Mouse (Mus musculus): Measurements from ENCODE around the gene Dab2ip.
A peak's percentile ranks its signal among the peaks of the same experiment; 100 is the strongest.

Gene Dab2ip

DNA sequence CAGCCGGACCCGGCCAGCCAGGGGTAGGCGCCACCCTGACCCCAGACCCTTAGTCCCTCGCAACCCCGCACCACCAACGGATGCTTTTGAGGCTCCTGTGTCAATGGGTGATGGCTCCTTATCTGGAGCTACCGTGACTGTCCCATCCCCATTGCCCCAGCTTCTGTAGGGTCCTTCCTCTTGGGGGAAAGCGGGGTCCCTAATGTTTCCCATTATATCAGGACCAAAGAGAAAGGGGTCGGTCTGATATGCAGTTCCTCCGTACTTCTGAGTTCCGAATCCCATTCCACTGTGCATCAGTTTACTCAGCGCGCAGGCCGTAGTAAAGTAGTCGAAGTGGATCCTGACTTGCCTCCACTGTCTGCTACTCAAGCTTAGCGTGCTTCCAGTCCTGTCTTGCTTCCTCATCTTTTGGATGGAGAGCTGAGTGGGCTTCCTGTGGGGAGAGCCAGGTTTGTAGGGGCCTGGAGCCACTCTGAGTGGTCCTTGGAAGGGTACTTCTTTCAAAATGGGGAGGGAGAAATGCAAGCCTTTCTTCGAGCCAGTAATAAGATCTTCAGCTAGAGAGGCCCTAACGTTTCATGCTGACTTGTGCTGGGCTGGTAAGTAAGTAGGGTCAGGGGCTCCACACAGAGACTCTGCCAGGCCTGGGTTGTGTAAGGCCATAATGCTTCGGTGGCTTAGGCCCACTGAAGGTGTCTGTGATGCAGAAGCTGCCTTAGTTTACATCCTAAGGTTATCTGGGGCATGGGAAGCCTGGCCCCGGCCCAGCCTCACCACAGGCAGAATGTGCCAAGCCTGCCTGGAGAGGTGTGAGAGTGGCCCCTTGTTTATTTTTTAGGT is 64.4 kb downstream of the Dab2ip start:
- DNase-seq (ENCODE audit: low spot score in 2 of 2) = no peak

DNA sequence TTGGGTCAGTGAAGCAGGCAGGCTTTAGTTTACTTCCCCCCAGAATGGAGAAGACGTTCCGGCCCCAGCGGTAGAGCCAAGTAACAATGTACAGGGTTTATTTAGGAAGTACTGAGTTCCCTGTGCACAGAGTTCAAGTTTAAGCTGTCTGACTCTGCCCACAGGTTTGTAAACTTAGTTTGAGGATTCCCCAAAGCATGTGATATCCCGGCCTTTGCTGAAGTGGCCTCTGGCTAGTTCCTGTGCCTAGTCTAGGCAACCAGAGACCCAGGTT is 65.0 kb downstream of the Dab2ip start:
- DNase-seq (ENCODE audit: low spot score in 2 of 2) = no peak

DNA sequence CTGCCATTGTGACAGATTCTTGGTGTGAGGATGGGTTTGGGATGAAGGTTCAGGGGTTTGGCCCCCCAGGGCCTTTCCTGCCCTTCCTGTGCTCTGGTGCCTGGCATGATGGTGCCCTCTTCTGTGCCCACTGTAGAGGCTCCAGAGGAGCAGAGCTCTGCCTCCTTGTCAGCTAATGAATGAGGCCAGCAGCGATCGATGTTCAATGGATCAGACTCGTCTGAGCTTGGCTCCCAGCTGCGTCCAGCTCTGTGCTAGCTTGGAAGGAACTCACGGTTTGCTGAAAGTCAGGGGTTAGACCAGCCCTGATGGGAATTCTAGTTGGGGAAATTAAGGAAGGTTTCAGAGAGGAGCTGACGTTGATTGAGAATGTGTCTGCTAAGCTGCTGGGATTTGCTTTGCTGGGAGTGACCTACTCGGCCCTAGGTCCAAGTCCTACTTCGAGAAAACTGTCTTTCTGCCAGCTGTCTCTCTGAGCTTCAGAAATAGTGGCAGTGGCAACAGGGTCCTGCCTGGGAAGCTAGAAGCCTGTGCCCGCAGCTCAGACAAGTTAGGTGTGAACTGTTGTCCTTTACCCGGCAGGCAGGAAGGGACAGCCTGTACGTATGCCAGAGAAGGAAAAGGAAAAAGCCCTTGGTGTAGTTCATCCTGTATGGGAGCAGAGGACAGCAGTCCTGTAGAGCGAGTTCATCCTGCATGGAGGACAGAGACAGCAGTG is 65.5 kb downstream of the Dab2ip start:
- DNase-seq (ENCODE audit: low spot score in 2 of 2) = no peak

DNA sequence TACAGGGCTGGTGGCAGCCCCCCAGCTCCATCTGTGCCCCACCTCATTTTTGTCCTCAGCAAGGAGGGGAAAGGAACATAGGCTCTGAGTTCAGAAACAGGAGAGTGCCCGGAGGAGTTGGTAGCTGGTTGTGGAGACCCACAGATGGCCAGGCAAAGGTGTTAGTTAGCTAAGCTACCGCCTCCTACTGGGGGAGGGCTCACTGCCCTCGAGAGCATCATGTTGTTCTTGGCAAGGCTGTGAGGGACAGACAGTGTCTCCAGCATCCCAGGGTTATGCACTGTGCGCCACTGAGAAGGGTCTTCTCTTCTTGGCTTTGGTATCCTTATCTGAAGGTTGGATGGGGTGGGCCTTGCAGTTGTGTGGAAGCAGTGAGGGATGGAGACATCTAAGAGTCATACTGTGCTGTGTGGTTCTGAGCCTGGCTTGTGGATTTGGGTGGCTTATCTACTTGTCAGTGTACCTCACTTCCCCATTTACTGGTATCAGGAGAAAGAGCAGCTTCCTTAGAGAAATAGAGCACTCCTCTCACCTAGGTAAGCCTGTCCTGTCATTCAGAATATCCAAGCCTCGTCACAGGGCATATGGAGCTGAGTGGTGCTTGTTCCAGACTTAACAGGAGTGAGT is 66.4 kb downstream of the Dab2ip start:
- no peak for DNase-seq (ENCODE audit: low spot score in 2 of 2)

DNA sequence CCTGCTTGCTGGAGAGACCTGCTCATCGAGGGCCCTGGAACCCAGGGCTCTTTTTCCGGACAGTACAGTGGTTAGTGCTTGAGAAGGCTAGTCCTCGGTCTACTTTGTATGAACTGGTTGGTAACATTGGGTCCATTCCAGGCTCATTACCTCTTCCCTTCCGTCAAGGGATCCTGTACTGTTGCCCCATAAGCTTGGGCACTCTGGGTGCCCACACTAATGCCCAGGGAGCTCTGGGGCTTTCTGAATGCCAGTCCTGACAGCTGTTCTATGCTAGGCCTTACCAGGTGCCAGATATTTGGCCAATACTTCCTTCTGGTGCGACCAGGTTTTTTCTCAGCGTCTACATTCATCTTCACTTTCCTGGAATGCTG is 66.9 kb downstream of the Dab2ip start:
- DNase-seq (ENCODE audit: low spot score in 2 of 2) = no peak

DNA sequence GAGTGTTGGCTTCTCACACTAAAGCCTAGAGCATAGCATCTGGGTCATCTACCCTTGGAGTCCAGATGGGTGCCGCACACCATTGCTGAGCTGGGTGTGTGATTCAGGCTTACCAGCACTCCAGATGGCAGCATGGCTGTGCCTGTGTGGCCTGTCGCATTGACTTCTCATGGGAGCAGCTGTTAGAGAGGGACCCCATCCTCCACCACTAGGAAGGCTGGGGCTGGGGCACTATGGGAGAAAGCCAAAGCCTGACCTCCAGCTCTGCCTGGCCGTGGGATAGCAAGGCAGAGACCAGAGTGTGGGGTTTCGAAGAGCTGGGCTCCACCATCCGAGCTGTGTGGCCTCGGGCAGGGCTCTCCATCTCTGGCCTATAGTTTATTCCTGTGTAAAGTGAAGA is 67.5 kb downstream of the Dab2ip start:
- no peak for DNase-seq (ENCODE audit: low spot score in 2 of 2)

DNA sequence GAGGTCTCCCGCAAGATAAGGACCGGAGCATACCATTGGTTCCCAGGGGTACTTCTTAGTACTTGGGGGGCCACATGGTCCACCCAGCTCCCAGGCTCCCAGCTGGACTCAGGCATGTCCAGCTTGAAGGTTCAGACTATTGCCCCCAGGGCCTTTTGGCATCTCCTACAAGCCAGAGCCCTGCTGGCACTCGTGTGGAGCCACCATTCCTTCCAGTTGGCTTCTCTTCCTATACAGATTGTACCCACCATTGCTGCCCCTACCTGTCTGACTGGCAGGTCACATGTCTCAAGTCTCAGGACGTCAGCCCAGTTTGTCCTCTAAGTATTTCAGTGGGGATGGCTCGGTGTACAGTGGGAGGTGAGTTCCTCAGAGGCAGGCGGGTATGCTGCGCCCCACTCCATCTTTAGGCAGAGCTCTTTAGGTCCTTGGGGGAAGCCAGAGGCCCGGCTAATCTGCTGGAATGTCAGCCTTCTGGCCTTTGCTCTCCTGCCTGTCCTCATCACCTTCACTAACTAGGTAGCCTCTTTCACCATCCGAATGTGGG is 68.2 kb downstream of the Dab2ip start:
- DNase-seq (ENCODE audit: low spot score in 2 of 2) = no peak

DNA sequence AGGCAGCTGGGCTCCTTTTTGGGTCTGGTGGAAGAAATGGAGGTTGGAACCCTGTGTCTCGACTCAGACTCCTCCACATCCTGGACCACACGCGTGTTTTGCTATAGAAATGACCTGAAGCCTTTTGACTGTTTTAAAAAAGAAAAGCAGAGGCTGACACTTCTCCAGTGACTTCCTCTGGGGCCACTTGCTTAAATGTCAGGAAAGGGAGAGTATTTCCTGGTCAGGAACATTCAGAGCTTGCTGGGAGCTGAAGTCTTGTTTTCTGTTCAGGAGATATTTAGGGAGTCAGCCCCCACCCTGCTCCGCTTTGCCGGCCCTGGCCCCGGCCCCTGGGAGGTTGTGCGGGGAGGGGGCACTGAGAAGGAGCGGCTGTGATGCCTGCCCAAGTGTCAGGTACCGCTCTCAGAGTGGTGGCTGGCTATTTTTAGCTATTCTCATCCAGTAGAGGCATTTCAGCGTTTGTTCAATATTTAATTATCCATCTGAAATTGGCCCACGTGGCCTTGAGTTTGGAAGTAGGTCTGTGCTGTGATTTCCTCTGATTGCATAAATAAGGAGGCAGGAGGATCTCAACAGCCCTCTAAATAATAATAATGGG is 69.3 kb downstream of the Dab2ip start:
- no peak for DNase-seq (ENCODE audit: low spot score in 2 of 2)

DNA sequence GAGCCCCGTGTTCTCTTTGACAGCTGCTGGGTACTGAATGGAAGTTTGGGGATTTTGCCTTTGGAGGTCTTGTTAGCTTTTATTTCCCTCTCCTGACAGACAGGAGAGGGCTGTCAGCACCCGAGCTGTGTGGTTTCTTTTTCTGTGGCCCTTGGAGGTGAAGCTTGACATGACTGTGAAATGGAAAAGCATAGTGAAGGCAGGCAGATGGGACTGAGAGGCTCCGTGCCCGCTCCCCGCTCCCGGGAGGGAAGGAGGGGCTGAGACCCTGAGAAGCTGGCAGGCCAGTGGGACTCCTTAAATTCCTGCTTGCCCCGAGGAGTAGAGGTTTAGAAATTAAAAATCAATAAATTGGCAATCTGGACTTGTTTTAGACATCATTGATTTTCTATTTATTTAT is 70.0 kb downstream of the Dab2ip start:
- no peak for DNase-seq (ENCODE audit: low spot score in 2 of 2)

DNA sequence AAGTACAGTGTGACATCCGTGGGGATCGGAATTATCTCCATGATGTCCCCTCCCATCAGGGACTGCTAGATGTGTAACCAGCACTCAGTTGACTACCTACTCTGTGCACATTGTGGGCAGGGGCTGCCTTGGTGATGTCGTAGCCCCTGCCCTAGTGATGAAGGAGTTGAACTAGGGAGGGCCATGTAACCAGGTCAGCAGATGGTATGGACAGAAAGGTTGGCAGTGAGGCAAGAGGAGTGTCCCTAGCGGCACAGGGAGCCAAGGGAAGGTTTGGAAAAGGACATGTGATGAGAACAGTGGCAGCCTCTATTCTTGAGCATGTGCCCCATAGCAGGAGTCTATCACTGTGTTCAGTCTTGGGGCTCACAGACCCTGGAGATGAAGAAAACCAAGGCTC is 70.6 kb downstream of the Dab2ip start:
- DNase-seq (ENCODE audit: low spot score in 2 of 2) = no peak

DNA sequence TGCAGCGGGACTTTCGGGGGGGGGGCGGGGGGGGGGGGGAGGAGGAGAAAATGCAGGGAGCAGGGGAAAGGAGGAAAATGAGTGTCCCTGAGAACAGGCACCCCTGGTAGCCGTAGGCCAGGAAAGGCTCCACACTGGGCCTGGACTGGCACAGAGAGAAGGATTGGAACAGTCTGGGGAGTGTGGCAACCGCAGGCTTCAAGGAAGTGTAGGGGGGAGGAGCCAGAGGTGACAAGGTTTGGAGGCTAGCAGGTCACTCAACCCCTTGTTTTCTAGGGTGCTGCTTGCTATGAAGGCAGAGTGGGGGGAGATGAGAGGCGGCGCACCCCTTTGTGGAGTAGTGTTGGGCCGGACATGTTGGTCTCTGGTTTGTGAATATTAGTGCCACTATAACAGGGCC is 71.1 kb downstream of the Dab2ip start:
- DNase-seq (ENCODE audit: low spot score in 2 of 2) = no peak

DNA sequence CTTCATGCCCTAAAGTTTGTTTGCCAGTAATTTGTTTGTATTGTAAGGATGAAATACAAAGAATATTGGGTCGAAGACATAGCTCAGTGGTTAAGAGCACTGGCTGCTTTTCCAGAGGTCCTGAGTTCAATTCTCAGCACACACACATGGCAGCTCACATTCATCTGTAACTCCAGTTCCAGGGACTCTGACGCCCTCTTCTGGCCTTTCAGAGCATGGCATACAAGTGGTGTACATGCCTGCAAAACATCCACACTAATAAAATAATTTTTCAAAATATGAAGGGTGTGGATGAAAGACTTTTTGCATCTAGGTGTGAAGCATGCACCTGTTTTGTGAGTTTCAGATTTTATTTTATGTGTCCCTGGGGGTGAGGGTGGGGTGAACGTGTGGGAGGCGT is 75.3 kb downstream of the Dab2ip start:
- DNase-seq (ENCODE audit: low spot score in 2 of 2) = no peak

DNA sequence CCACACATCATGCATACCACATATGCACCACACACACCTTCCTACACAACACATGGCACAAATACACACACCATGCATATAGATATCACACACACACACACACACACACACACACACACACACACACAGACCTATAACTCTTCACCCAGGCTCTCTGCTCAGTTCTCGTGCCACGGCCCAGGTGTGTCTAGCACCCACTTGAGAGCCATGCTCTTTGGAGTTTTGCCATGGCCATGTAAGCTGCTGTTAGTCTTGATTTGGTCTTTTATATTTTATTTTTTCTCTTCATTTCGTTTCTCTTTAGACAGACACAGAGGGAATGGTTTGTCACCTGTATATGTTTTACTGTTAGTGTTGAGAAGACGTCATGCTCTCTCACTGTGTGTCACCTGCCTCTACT is 76.9 kb downstream of the Dab2ip start:
- DNase-seq (ENCODE audit: low spot score in 2 of 2) = no peak

DNA sequence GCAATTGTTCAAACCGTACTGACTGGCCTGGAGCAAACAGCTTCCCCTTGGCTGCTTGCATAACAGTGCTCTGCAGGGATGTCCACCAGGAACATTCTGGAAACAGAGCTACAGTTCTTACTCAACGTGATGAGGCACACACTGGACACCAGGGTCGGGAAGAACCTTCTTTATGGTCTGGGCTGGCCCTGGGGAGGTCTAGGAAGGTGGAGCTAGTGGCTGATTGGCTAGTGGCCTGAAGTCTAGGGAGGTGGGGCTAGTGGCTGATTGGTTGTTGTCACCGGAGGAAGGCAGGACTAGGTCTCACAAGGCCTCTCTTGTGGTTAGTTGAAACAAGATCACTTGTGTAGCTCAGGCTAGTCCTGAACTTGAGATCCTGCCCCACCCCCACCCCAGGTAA is 77.5 kb downstream of the Dab2ip start:
- no peak for DNase-seq (ENCODE audit: low spot score in 2 of 2)

DNA sequence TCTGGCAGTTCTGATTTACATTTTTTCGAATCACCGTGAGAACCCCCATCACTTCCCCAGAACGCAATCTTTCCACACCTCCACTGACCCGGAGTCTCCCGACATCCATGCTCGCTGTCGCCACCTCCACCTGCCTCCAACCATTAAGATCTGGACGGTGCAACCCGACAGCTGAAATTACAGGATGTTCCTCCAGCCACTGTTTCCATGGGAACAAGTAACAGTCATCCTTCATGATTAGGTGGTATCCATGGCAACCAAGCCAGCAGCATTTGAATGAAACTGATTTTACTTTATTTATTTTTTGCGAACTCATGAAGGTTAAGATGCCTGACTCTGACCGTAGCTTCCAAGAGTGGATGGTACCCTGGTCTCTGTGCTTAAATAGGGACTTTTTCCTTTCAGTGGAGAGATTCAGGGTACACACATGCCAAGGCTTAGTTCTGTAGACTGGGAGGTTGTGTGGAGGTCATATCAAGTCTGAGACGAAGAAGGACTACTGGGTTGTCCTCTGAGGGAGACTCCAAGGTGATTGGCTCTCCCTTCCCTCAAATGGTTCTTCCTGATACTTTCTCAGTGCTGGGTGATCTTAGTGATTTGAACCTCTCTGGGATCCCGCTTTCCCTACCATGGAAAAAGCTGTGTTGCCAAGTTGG is 79.9 kb downstream of the Dab2ip start:
- DNase-seq (ENCODE audit: low spot score in 2 of 2) = no peak

DNA sequence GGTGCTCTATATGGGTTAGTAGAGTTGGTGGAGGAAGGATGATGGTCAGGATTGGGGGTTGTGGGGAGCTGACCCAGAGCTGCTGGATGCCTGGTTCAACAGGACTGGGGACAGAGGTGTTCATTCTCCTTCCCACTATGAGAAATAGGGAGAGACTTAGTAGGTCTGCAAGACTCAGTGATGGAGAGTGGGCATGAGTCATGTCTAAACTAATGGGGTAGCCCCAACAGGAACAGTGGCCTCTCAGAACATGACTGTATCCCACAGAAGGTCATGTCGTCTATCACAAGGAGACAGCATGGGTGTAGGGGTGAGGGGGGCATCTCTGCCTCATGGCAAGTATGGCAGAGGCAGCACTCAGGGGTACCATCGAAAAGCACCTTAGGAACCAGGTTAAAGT is 81.7 kb downstream of the Dab2ip start:
- no peak for DNase-seq (ENCODE audit: low spot score in 2 of 2)

DNA sequence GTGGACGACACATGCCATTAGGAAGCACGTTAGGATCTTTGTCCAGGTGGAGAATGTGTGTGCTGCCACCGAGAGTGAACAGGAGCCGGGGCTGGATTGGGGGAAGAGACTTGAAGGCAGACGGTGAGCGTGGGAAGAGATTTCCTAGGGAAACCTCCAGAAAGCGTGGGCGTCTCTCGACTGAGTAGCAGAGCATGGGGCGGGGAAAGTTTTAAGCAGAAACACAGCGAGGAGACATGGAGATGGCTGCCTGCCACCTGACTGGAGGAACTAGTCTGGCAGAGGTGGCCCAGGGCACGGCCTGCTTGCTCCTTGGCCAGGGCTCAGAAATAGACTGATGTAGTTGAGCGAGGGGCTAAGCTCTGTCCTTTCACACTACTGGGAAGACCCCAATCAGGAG is 82.5 kb downstream of the Dab2ip start:
- DNase-seq (ENCODE audit: low spot score in 2 of 2) = peak; percentile 68 to 73

DNA sequence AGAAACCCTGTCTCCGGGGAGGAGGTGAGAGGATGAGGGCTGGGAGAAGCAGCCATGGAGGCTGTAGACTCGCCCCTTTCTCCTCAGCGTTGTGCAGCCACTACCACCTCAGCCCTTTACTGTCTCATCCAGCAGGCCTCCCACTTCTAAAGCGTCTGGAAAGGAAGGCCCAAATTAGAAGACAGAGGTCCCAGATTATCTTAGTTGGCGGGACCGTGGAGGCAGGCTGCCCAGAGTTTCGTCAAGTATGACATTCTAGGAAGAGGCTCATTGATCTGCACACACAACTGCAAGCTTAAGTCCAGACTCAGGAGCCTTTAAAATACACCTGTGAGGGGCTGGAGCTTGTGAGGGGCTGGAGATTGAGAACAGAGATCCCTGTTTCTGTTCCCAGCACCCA is 84.2 kb downstream of the Dab2ip start:
- no peak for DNase-seq (ENCODE audit: low spot score in 2 of 2)

DNA sequence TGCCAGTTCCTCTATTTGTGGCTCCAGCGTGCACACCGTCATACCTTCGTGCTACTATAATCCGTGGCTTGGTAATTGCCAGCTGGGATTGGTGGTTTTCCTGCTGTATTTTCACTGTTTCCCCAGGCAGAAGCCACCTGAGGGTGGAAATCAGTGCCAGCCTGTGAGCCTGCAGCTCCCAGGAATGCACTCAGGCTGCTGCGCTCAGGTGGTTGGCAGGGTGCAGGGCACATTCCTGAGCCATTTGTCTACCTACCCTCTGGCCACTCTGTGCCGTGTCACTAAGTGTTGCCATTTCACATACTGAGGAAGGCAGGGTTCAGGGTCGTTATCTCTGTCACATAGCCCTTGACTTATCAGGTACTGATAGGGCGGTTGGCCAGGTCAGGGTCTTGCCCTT is 88.5 kb downstream of the Dab2ip start:
- DNase-seq (ENCODE audit: low spot score in 2 of 2) = no peak

DNA sequence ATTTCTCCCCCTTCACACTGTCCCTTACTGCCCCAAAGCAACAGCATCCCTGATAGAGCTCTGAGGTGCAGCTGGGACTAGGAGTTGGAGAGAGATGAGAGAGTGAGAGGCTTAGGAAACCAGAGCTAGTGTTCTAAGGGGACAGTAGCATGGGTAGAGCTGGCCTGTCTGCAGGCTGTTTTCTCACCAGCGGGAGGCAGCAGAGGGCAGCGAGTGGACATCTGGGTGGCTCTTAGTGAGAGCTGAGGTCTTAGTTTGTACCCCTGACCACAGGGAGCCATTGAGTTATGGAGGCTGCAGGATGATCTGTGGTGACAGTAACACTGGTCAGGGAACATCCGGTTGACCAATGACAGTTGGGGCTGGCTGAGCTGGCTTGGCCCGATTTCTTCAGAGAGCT is 91.6 kb downstream of the Dab2ip start:
- peak; percentile 62 to 80 for DNase-seq (ENCODE audit: low spot score in 2 of 2)

DNA sequence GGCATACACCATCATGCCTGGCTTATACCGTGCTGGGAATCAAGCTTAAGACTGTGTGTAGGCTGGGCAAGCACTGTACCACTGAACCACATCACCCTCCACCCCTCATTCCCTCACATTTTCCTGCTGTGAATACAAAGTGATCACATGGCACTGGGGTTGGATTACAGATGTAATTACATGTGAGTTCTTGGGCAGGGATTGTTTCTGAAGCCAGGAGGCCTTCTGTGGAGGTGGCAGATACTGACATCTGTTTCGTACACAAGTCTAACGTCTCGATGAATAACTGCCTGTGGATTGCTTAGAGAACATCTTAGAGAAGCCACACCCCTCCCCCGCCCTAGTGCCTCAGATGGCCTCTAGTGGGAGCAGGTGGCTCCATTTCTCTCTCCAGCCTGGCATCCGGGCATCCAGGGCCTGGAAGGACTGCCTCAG is 93.2 kb downstream of the Dab2ip start:
- DNase-seq (ENCODE audit: low spot score in 2 of 2) = peak in 1 of 2 experiments; percentile 47

DNA sequence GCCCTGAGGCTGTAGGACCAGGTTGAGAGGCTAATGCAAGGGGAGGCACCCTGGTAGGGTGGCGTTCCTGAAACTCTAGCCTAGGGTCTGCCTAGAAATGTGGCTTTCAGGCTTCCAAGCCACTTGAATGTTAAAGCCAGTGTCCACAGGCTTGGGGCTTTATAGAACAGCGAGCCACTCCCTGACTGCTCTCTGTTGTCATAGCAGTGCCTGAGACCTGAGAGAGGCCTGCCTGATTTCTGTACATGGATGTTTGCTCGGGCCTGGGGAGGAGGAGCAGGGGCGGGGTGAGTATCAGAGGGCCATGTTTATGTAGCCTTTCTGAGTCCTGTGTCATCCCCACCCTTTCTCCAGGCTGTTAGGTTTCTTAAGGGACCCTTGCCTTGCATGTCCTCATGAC is 94.9 kb downstream of the Dab2ip start:
- no peak for DNase-seq (ENCODE audit: low spot score in 2 of 2)
